Mouse (Mus musculus): ENCODE data around the gene a.

Gene a

GRCm38 (mm10) chr2:154782856-154783650 is 8.1 kb upstream of the a start:
- no peak for DNase-seq

GRCm38 (mm10) chr2:154785284-154785683 is 5.9 kb upstream of the a start:
- DNase-seq = no peak

GRCm38 (mm10) chr2:154786187-154786586 is 5.0 kb upstream of the a start:
- DNase-seq = no peak

GRCm38 (mm10) chr2:154786776-154787175 is 4.4 kb upstream of the a start:
- no peak for DNase-seq

GRCm38 (mm10) chr2:154789381-154789780 is 1.8 kb upstream of the a start:
- DNase-seq = peak in 1 of 2 experiments; percentile 23

GRCm38 (mm10) chr2:154789977-154790655 is 1.1 kb upstream of the a start:
- DNase-seq = peak in 1 of 2 experiments; percentile 22

- DNase-seq = peak; percentile 82 to 83
Measured at GRCm38 (mm10) chr2:154791661-154792642, 750 bp downstream of the a start.

GRCm38 (mm10) chr2:154803372-154803771 is 12.2 kb downstream of the a start:
- DNase-seq = no peak

- DNase-seq = no peak
Measured at GRCm38 (mm10) chr2:154803845-154804244, 12.6 kb downstream of the a start.

GRCm38 (mm10) chr2:154807689-154808088 is 16.5 kb downstream of the a start:
- DNase-seq = no peak

GRCm38 (mm10) chr2:154809107-154809762 is 18.0 kb downstream of the a start:
- DNase-seq = peak; percentile 52 to 70

- DNase-seq = no peak
Measured at GRCm38 (mm10) chr2:154810821-154811220, 19.6 kb downstream of the a start.

- no peak for DNase-seq
Measured at GRCm38 (mm10) chr2:154813426-154813825, 22.2 kb downstream of the a start.

- no peak for DNase-seq
Measured at GRCm38 (mm10) chr2:154817089-154817488, 25.9 kb downstream of the a start.

- DNase-seq = peak in 1 of 2 experiments; percentile 37
Measured at GRCm38 (mm10) chr2:154817788-154818187, 26.6 kb downstream of the a start.

- no peak for DNase-seq
Measured at GRCm38 (mm10) chr2:154818599-154818998, 27.4 kb downstream of the a start.

- no peak for DNase-seq
Measured at GRCm38 (mm10) chr2:154820346-154820745, 29.1 kb downstream of the a start.

- DNase-seq = no peak
Measured at GRCm38 (mm10) chr2:154826054-154826538, 34.9 kb downstream of the a start.

GRCm38 (mm10) chr2:154827521-154827920 is 36.3 kb downstream of the a start:
- no peak for DNase-seq

- DNase-seq = no peak
Measured at GRCm38 (mm10) chr2:154832471-154832870, 41.3 kb downstream of the a start.

GRCm38 (mm10) chr2:154834149-154834865 is 43.1 kb downstream of the a start:
- DNase-seq = no peak

GRCm38 (mm10) chr2:154836537-154836936 is 45.3 kb downstream of the a start:
- DNase-seq = no peak

Data from kidney, adult 8-10 months (tissue).